Mouse (Mus musculus): ENCODE data around the gene Spock1. TPM values are rescaled to one million over a fixed set of nuclear protein-coding genes. Genes with fewer than 3 reads are reported as not detected.

Gene Spock1
- polyA plus RNA-seq, 1 experiment from 2014 or later, result 104 TPM

DNA sequence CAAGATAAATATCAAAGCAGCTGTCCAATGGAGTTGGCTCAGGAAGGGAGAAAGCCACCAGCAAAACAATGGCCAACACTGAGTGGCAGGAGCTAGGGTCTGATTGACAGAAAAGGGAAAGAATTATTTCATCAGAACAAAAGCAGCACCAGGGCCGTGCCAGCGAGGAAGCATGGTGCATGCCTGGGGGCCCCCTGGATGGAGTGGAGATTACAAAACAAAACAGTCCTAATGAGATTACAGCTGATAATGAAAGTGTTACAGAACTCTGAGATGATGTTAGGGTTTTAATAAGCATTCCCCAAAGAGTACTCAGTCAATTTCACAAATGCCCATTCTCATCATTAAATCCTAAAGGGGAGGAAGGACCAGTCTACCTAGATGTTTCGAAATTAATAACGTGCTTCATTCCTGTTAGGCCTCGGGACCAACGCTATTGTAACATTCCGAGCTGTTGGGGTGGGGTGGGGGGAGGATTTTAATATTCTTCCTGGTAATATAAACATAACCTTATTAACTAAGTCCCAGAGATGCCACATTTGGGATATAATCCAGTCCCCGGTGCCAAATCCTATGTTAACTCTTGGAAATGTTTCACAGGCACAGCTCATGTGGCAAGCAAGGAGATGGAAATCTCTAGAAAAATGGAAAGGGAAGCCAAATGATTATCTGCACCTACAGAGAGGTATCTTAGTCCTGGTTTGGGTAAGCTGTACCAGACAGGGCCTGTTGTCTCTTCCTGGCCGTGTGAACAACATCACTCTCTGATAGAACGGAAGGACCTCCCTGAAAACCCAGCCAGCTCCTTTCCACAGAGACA lies 271.7 kb downstream of the Spock1 start:
- Histone ChIP-seq H3K36me3 (replicated peaks; ENCODE audit: control insufficient read depth, insufficient read depth) (no peaks in the 10 kb centered on the region), H3K27ac (peak overlapping the region; percentile 65), H3K4me3 (replicated peaks; ENCODE audit: low read length) (no peak overlapping the region), H3K9me3 (ENCODE audit: control insufficient read depth, low read length) (no peaks in the 10 kb centered on the region), H3K4me2 (replicated peaks) (no peak overlapping the region), H3K4me1 (replicated peaks; ENCODE audit: control insufficient read depth, insufficient read depth, low read length) (peaks cover 11% of the 10 kb centered on the region), H3K27me3 (ENCODE audit: control insufficient read depth, insufficient read depth, low read length) (no peaks in the 10 kb centered on the region), H3K9ac (no peak overlapping the region)
- DNase-seq (ENCODE audit: low spot score) (no peak), ATAC-seq (ENCODE audit: low FRiP score) (peak; percentile 39; the same call in 1 of the 2 replicates)
- 50% methylated on average over 10 of the region's 10 CpGs for WGBS

DNA sequence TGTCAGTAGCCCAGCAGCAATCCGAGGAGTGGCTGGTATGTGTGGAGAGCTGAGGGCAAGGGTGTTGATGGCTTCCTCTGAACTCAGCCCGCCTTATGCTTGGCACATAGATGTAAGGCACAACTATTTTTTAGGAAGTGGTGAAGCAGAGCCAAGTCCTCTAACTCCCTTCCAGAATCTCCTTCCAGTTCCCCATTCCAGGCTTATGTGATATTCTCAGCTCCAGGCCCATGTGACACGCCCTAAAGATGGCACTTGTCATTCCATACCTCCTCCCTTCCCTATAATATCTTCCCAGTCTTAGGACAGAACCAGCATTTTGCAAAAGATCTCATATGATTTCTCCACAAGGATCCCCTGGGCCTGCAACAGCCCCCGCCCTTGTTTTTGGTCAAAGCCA lies 277.6 kb downstream of the Spock1 start:
- Histone ChIP-seq H3K4me3 (replicated peaks; ENCODE audit: low read length) (no peak overlapping the region), H3K4me1 (replicated peaks; ENCODE audit: control insufficient read depth, insufficient read depth, low read length) (no peaks in the 10 kb centered on the region), H3K9ac (no peak overlapping the region), H3K9me3 (ENCODE audit: control insufficient read depth, low read length) (no peaks in the 10 kb centered on the region), H3K27me3 (ENCODE audit: control insufficient read depth, insufficient read depth, low read length) (no peaks in the 10 kb centered on the region), H3K27ac (no peak overlapping the region), H3K36me3 (replicated peaks; ENCODE audit: control insufficient read depth, insufficient read depth) (no peaks in the 10 kb centered on the region), H3K4me2 (replicated peaks) (no peak overlapping the region)
- ATAC-seq (ENCODE audit: low FRiP score), result no peak
- WGBS, result 86% methylated on average over 4 of the region's 4 CpGs
- no peak for DNase-seq (ENCODE audit: low spot score)

DNA sequence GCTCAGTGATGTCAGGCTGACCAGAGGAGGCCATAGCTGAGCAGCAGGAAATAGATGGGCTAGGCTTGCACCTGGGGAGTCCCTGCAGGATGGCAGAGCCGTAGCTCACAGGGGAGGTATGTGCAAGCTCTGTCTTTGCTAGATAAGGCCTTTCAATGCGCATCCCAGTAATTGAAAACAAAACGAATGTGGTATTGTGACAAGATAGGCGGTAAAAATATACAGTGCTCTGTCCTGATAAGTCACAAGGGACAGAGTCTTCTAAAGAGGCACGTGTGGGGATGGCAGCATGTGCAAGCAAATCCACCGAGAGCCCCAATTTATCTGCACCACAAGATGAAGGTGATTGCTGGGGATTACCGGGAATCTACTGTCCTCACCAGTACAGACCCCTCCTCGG lies 279.9 kb downstream of the Spock1 start:
- Histone ChIP-seq H3K9ac (no peak overlapping the region; the same call in 1 of the 2 replicates), H3K27me3 (ENCODE audit: control insufficient read depth, insufficient read depth, low read length) (no peaks in the 10 kb centered on the region), H3K4me1 (replicated peaks; ENCODE audit: control insufficient read depth, insufficient read depth, low read length) (no peaks in the 10 kb centered on the region), H3K36me3 (replicated peaks; ENCODE audit: control insufficient read depth, insufficient read depth) (no peaks in the 10 kb centered on the region), H3K9me3 (ENCODE audit: control insufficient read depth, low read length) (no peaks in the 10 kb centered on the region), H3K4me2 (replicated peaks) (no peak overlapping the region), H3K27ac (no peak overlapping the region), H3K4me3 (replicated peaks; ENCODE audit: low read length) (no peak overlapping the region)
- no peak for DNase-seq (ENCODE audit: low spot score)
- 0 out of 2 replicates have a peak, but pooled peaks have one; percentile 24 for ATAC-seq (ENCODE audit: low FRiP score)
- WGBS, result 64% methylated on average over 8 of the region's 8 CpGs

DNA sequence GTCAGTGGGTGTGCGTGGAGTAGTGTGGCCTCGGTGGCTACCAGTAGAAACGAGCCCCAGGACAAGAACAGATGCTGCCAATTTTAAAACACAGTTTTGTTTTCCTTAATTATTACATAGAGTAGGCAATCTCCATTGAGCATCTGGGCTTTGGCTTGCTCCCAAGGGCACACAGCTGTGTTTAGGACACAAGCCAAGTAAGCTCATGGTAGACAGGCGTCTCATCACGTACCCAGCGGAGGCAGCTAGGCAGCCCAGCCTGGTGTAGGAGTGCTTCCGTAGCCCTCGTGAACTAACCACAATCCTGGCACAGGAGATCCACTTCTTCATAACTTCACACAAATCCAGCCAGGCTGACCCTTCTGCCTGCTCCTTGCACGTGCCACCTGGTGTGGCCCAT lies 281.7 kb downstream of the Spock1 start:
- 60% methylated on average over 9 of the region's 9 CpGs for WGBS
- H3K4me2 ChIP-seq (replicated peaks), result no peak overlapping the region
- ATAC-seq (ENCODE audit: low FRiP score), result no peak; the same call in 1 of the 2 replicates

DNA sequence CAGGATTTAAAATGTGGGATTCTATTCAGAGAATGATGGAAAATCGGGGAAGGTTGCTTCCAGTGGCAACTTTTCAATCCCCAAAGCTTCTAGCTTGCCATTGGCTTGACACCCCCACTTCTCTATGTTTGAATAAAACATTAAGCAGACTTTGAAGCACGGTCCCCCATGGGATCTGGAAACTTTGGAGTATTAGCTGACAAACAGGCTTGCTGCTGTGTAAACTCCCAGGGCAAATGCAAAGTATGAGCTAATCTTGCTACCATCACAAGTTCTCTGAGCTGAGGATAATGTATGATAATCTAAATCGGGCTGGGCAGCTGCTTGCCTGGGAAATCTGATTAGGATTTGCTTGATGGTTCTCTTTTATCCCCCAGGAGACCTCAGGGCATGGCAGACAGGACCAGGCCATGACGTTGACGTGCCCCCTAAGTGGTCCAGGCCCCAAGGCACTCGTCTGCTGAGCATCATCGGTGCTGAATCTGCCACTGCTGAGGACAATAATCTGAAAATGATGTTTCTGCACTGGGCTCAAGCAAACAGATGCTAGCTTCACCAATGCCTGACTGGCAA lies 284.1 kb downstream of the Spock1 start:
- ATAC-seq (ENCODE audit: low FRiP score), result no peak
- Histone ChIP-seq H3K36me3 (replicated peaks; ENCODE audit: control insufficient read depth, insufficient read depth) (no peaks in the 10 kb centered on the region), H3K4me2 (replicated peaks) (no peak overlapping the region), H3K9ac (no peak overlapping the region), H3K9me3 (ENCODE audit: control insufficient read depth, low read length) (no peaks in the 10 kb centered on the region), H3K4me1 (replicated peaks; ENCODE audit: control insufficient read depth, insufficient read depth, low read length) (no peaks in the 10 kb centered on the region), H3K27ac (no peak overlapping the region), H3K27me3 (ENCODE audit: control insufficient read depth, insufficient read depth, low read length) (no peaks in the 10 kb centered on the region), H3K4me3 (replicated peaks; ENCODE audit: low read length) (no peak overlapping the region)
- DNase-seq (ENCODE audit: low spot score), result no peak
- 37% methylated on average over 7 of the region's 7 CpGs for WGBS

More for the DNA sequence above, 281.7 kb downstream of the Spock1 start:
- H3K36me3 ChIP-seq (replicated peaks; ENCODE audit: control insufficient read depth, insufficient read depth), result no peaks in the 10 kb centered on the region
- no peaks in the 10 kb centered on the region for H3K4me1 ChIP-seq (replicated peaks; ENCODE audit: control insufficient read depth, insufficient read depth, low read length)
- no peaks in the 10 kb centered on the region for H3K9me3 ChIP-seq (ENCODE audit: control insufficient read depth, low read length)
- no peak for DNase-seq (ENCODE audit: low spot score)
- H3K27ac ChIP-seq, result no peak overlapping the region
- H3K9ac ChIP-seq, result no peak overlapping the region
- no peak overlapping the region for H3K4me3 ChIP-seq (replicated peaks; ENCODE audit: low read length)
- H3K27me3 ChIP-seq (ENCODE audit: control insufficient read depth, insufficient read depth, low read length), result no peaks in the 10 kb centered on the region

DNA sequence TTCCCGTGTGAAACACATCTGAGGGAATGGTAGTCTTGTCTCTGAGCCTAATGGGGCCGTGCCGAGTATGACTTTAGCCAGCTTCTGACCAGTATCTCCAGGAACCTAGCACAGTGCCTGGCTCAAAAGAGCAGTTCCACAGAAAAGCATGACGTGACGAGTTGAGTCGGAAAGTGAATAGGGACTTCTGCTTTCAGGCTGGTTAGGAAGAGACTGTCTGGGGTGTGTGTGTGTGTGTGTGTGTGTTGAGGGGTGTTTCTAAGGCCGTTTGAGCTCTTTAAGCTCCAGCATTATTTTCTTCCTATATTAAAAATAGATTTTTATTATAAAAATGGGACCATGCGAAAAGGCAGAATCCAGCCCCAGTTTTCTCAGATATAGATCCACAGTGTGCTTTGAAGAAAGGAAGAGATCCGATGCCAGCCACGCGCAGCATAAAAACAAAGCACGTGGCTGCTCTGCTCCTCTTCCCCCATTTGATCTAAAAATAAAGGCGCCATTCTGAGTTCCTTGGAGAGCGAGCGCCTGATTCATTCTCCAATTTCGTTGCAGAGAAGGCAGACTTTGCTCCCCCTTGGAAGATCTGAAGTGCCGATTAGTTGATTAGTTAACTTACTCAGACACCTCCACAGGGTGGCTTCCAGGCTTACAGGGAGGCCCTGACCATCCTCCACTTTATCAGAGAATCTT lies 288.9 kb downstream of the Spock1 start:
- WGBS, result 78% methylated on average over 17 of the region's 17 CpGs

DNA sequence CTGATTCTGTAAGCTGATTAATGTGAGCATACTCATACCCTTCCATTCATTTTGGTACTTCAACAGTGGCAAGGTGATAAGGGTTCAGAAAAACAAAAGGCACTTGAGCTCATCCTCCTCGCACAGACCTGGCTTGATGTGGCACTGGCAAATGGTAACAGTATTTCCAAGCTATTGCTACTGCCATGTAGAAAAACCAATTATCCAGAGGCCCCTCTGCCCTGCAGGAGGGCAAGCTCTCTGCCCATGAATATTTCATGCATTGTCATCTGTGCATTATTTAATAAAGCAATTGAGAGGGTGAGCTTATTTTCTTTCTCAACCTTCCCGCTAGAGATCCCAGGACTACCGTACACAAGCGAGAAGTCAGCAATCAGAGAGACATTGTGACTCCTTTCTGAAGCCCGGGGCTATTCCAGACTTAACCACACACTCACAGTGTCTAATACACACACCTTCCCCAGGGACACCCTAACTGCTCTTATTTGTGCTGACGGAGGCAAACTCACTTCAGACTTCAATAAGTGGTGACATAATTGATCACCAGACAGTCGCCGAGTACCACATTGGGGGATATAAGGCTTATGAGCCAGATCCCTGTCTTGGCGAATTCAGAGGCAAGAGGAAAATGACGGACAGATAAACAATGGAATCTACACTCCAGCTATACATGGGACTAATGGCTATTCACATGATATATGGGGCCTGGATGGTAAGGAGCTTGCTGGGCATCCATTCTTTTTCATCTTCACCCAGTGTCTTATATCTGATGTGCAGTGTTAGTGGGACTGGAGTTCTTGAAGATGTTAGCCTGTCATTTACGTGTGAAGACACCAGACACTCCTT lies 296.6 kb downstream of the Spock1 start:
- no peak overlapping the region for H3K9ac ChIP-seq
- H3K9me3 ChIP-seq (ENCODE audit: control insufficient read depth, low read length), result no peaks in the 10 kb centered on the region
- H3K27ac ChIP-seq, result peak overlapping the region; percentile 69
- DNase-seq (ENCODE audit: low spot score) (peak; percentile 63), ATAC-seq (ENCODE audit: low FRiP score) (peak; percentile 83)
- peaks cover 27% of the 10 kb centered on the region for H3K4me1 ChIP-seq (replicated peaks; ENCODE audit: control insufficient read depth, insufficient read depth, low read length)
- 0 out of 2 replicates have a peak, but pooled peaks cover 9% of the 10 kb centered on the region for H3K27me3 ChIP-seq (ENCODE audit: control insufficient read depth, insufficient read depth, low read length)
- H3K36me3 ChIP-seq (replicated peaks; ENCODE audit: control insufficient read depth, insufficient read depth), result no peaks in the 10 kb centered on the region
- no peak overlapping the region for H3K4me2 ChIP-seq (replicated peaks)
- 33% methylated on average over 11 of the region's 11 CpGs for WGBS
- no peak overlapping the region for H3K4me3 ChIP-seq (replicated peaks; ENCODE audit: low read length)

More for the DNA sequence above, 288.9 kb downstream of the Spock1 start:
- no peak overlapping the region for H3K4me3 ChIP-seq (replicated peaks; ENCODE audit: low read length)
- no peak overlapping the region for H3K4me2 ChIP-seq (replicated peaks)
- no peak overlapping the region for H3K27ac ChIP-seq
- ATAC-seq (ENCODE audit: low FRiP score), result no peak
- no peaks in the 10 kb centered on the region for H3K36me3 ChIP-seq (replicated peaks; ENCODE audit: control insufficient read depth, insufficient read depth)
- no peak overlapping the region for H3K9ac ChIP-seq
- no peak for DNase-seq (ENCODE audit: low spot score)
- no peaks in the 10 kb centered on the region for H3K4me1 ChIP-seq (replicated peaks; ENCODE audit: control insufficient read depth, insufficient read depth, low read length)
- no peaks in the 10 kb centered on the region for H3K27me3 ChIP-seq (ENCODE audit: control insufficient read depth, insufficient read depth, low read length)
- H3K9me3 ChIP-seq (ENCODE audit: control insufficient read depth, low read length), result no peaks in the 10 kb centered on the region

DNA sequence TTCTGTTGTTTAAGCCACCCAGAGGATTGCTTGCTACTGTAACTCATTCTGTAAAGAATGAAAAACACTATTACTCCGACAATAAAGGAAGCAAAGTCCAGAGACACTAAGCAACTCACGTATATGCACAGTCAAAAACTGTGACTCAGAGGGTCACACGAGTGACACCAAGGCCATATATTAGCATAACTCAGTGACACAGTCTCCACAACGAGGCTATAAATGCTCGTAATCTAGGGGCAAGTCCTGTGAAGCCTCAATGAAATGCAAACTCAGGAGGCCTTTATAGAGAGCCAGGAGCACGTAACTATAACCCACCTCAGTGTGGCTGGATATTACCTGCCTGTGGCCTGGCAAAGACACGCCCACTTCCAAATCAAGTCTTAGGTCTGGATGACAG lies 298.2 kb downstream of the Spock1 start:
- DNase-seq (ENCODE audit: low spot score) (no peak), ATAC-seq (ENCODE audit: low FRiP score) (no peak)
- no peaks in the 10 kb centered on the region for H3K9me3 ChIP-seq (ENCODE audit: control insufficient read depth, low read length)
- H3K27ac ChIP-seq, result no peak overlapping the region
- H3K4me3 ChIP-seq (replicated peaks; ENCODE audit: low read length), result no peak overlapping the region
- H3K36me3 ChIP-seq (replicated peaks; ENCODE audit: control insufficient read depth, insufficient read depth), result no peaks in the 10 kb centered on the region
- WGBS, result 83% methylated on average over 7 of the region's 7 CpGs
- no peak overlapping the region for H3K9ac ChIP-seq
- no peak overlapping the region for H3K4me2 ChIP-seq (replicated peaks)
- H3K27me3 ChIP-seq (ENCODE audit: control insufficient read depth, insufficient read depth, low read length), result peaks cover 15% of the 10 kb centered on the region; the same call in 1 of the 2 replicates
- H3K4me1 ChIP-seq (replicated peaks; ENCODE audit: control insufficient read depth, insufficient read depth, low read length), result peaks cover 34% of the 10 kb centered on the region
